Mouse (Mus musculus) c-Kit-positive CD71-positive TER-119-positive erythroid progenitor cells, embryonic 14.5 days (primary cell): ENCODE data around the gene Plcg1.
A peak's percentile ranks its signal among the peaks of the same experiment; 100 is the strongest.

Experiments
- DNase-seq: peaks from one replicate; pipeline ENCODE4 v3.0.0-alpha.2; 2013; ENCODE audit warnings: low spot score

The Plcg1 gene

DNA sequence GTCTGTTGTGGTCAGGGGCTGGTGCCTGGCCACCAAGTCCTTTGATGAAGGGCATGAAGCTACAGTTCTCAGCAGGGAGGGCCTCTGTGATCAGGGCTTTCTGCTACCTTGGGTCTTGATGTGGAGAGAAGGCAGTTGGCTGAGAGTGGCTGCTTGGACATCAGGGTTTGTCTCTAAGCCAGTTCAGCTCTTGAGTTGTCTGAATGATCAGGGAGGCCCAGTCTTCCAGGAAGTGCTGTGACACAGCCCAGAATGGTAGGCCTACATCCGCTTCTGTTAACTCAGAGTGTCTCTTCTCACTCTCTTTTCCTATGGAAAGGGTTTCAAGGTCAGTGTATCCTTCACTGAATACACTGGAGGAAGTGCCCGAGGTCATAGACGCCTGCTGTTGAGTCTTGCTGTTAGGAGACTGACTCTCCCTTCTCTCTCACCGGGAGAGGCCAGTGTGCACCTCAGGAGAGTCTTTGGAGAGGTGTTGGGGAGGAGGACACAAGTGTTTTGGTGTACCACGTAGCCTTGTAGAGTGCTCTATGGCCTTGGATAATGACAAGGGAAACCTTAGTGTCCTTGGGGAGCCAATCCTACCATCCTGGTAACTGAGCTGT lies 4.7 kb downstream of the Plcg1 start:
- no peak for DNase-seq

DNA sequence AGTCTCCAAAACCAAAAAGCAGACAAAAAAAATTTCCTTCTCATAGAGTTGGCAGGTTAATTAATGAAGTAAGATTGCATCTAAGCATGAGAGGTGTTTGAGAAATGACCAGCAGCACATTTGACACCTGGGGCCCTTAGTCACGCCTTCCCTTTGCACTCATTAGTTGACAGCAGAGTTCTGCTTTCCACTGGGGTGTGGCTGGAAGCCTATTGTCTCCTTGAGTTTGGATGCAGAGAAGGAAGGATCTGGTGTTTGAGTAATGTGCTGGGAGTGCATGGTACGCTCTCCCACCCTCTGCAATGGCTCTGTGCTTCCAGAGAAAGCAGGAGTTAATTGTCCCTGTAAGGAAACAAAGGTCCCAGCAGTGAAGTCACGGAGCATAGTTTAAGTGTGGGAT lies 5.4 kb downstream of the Plcg1 start:
- no peak for DNase-seq

DNA sequence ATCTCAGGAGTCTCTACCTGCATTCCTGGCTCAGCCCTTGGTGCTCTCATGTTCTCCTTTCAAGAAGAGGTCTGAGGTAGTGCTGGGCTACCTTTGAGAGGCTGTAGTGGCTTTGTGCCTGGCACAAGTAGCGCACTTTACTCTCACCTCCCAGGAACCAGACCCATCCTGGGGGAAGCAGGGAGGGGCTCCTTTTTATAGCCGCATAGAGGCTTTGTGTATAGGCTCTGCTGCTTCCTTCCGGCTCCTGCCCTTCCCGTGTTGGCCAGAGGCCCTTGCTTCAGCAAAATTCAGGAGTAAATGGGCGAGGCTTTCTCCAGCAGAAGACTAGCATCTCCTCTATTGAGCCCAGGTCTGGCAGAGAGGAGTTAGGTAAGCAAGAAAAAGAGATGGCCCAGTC lies 7.3 kb downstream of the Plcg1 start:
- DNase-seq = no peak

DNA sequence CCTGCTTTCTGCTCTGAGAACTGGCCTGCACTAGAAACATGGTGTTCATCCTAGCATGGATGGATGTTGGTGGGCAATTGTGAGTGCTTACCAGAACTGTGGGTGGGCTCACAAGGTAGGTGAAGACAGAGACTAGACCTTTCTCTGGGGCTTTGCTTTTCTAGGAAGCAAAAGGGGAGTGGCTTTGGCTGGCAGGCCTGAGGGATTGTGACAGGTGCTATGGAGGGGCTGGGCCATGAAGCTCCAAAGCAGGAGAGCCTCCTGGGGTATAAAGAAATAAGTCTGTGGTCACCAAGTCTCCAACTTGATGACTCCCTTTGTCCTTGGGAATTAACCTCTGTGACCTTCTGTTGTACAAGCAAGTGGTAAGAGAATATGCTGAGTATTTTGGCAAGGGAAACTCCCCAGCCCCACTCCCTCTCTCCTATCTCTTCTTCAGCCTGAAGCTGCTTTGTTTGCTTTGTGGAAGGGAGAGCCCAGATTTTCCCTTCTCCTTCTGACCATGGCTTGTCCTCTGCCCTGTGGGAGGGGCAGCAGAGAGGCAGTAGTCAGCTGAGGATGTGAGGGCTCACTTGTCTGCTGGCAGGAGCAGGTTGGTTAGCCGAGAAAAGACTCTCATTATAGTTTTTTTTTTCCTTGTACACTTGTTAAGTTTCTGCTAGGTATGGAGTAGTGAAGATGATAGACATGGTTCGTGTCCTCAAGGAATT lies 8.7 kb downstream of the Plcg1 start:
- DNase-seq = no peak

DNA sequence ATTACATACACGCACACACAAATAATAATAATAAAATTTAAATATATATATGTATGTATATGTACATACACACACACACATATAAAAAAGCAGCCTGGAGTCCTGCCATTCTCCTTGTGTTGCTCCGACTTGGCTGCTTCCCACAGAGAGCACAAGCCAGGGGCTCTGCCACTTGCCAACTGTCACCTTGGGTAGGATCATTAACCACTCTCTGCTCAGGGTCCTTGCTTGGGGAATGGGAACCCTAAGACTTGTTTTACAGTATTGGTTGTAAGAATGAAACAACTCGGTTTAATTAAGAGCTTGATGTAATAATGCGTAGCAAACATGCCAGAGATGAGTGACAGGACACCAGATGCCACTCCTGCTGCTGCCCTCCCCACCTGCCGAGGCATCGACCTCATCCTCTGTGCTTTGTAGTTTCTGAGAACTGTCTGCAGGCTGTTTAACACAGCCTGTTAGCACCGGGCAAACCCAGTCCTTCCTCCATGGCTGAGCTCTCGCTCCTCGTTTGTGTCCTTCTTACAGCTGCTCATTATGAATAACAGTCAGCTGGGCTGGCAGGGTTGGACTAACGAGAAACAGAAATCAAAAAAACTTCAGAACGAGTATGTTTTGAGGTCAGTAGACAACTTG lies 9.5 kb downstream of the Plcg1 start:
- DNase-seq = no peak

DNA sequence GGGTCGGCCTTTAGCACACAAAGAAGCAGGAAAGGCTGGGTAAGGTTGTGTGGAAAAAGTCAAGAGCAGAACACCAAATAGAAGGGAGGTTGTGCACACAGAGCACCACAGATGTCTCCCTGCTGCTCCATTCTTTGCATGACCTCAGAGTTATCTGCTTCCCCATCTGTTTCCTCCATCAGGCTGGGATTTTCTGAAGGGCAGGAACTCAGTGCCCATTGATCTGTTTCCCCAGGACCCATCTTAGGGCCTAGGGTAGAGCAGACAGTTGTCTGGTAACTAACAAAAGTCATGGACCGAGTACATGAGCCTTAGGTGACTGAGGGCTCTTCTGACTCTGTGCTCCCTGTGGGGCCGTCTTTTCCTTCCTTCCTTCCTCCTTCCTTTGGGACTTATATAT lies 10.5 kb downstream of the Plcg1 start:
- no peak for DNase-seq

DNA sequence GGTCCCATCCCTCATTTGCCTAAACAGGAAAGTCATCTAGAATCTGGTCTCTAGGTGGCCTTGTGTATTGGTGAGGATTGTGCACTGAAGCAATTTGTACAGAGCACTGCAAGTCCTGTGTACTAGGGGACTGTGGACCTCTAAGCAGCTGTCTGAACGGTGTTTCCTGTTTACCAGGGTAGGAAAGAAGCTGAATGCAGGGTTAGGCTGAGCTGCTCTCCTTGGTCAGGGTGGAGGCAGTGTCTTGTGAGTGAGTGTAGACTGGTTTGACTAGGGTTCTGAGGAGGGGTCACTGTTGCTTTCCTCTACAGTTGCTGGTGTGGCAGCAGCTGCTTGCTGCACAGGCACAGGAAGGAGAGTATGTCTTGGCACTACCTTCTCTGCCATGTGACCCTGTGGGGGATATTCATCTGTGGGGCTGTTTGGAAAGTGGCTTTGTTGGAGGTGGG lies 11.1 kb downstream of the Plcg1 start:
- no peak for DNase-seq

DNA sequence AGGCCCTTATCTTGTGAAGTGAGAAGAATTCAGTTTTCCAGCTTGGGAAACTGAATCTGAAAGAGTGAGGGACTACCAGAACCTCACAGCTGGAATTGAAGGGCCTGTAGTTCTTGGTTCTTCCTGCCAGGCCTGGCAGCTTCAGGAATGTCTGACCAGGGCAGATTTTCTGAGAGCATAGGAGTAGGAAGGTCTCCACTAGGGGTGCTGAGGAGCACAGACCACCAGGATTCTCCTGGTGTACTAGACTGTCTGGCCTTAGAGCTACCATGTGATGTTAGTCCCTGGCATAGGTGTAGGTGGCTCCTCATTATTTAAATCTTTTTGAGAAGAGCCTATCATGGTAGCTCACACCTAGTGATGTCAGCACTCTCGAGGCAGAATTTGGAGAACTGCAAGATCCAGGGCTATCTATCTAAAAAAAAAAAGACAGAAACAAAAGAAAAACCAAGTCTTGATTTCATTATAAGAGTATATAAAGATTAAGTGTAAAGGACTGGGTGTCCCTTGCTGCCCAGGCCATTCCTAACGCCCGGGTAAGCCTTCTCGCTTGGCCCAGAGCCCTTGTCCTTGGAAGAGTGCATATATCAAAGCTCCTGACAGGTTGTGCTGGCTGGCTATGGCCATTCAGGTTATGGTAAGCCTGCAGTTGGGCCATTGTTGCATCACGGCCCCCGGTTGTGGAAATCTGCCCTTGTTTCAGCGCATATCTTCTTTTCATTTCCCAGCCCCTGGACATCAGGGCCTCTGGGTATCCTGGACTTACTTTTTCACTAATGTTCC lies 13.1 kb downstream of the Plcg1 start:
- no peak for DNase-seq

DNA sequence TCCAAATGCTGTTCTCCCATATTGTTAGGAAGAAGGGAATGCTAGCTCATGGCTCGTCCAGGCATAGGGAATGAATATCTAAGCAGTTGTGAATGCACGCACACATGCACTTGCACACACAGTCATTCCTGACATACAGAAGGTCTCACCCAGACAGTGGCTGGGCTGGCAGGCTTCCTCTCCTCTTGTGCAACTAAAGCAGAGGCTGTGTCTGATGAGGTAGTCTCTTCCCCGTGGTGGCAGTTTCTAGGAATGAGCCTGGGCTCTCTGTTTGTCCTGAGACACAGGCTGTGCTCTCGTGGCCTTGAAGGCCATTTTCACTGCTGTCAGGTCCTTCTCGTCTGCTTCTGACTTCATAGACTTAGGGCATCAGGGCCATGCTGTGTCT lies 13.7 kb downstream of the Plcg1 start:
- no peak for DNase-seq

DNA sequence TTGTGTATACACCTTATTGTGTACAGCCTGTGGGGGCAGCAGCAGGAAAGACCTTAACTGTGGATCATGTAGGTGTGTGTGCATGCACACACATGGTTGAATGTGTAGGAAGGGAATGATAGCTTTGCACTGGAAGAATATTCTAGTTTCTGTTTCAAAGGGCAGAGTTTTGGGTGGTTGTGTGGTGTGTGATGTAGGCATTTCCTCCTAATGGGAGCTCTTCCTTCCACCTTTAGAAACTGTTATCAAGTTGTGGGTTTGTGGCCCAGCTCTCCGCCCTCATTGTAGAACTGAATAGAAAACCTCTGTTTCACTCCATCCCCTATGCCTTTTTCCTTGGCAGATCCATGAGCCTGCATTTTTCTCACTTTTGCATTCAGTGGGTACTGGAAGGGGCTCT lies 14.4 kb downstream of the Plcg1 start:
- DNase-seq = no peak

DNA sequence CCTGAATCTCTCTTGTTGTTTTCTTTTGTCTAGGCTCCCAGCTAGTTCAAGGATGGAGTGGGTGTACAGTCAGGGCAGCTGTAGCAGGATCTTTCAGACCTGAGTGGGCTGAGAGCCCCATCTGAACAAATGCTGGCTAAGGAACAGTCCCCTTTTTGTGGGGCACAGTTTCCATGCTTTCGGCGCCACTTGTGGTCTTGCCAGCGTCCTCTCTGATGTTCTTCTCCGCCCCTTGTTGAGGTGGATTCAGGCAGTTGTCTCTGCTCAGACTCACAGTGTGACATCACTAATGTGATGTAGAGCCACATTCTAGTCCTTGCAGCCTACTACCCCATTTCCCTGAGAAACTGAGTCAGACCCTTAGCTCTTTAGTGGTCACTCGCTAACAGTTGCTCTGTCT lies 15.5 kb downstream of the Plcg1 start:
- DNase-seq = no peak

DNA sequence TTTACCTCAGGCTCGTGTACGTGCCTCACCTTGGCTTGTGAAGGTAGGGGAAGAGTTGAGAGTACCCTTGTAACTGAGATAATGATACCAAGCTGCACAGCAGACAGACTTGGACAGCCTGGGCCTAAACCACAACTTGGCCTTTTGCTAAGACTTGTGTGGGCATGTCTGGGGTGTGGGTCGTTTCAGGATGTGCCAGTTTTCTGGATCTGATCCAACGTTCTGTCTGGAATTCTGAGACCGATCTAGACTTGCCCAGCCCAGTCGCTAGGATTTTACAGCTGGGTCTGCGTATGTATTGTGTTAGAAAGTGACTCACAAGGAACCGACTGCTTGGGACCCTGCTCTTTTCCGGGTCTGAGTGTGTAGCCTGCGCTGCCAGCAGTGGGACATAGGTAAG lies 16.0 kb downstream of the Plcg1 start:
- DNase-seq = no peak

DNA sequence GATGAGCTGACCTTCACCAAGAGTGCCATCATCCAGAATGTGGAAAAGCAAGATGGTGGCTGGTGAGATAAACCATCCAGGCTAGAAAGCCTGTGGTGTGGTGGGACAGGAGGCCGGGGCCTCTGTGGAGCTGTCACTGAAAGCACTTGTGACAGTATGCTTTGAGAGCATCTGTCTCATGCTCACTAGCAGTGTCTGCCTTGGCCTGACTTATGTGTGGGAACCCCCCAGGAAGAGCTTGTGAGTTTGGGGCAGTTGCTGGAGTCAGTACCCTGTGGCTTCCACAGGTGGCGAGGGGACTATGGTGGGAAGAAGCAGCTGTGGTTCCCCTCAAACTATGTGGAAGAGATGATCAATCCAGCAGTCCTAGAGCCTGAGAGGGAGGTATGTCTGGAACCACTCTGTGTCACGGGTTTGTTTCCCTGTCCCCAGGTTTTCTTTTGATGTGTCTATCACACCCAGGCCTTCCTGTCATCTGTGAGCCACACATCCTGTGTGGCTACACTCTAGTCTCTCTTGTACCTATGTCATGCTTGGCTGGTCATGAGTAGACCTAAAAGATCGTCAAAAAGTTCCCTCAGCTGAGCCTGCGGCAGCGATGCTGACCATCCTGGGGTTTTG lies 25.6 kb downstream of the Plcg1 start:
- no peak for DNase-seq

DNA sequence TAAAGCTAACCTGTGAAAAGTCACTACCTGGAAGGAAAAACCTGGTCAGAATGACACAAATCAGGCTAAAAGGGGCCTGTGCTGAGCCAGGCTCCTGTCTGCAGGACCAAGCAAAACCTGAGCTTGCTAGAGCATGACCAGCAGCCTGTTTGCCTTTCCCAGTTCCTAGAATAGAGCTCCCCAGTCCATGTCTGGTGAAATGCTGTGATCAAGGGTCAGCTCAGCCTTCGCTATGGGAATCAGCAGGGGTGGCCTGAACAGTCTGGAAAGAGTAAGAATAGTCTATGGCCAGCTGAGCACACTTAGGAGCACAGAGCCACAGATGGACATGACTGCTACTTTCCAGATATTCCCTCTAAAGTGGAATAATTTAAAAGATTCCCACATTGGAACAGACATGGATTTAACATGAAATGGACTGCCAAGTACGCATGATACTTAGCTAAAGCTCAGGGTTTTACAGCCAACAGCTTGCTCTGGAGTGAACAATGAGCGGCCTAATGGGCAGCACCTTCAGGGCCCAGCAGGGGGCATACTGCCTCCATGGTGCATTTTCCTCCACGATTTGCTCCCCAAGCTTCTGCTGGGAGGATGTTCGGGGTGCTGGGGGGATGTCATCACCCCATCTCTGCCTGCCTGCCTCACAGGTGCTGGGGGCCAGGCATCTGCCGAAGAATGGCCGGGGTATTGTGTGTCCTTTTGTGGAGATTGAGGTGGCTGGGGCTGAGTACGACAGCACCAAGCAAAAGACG lies 29.5 kb downstream of the Plcg1 start:
- DNase-seq = peak; percentile 10

DNA sequence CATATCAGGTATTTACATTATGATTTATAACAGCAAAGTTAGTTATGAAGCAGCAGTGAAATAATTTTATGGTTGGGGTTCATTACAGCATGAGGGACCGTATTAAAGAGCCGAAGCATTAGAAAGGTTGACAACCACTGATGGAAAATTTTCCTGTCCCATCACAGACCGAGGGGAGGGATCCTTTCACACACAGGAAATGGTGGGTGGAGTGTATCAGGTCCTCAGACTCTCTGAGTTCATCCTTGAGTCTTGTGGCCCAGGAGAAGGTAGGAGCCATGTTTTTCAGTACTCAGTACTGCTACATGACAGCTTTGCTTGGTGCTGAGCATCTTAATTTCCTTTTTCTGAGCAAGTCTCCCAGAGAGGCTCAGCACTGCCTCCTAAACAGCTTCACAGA lies 32.7 kb downstream of the Plcg1 start:
- DNase-seq = no peak

DNA sequence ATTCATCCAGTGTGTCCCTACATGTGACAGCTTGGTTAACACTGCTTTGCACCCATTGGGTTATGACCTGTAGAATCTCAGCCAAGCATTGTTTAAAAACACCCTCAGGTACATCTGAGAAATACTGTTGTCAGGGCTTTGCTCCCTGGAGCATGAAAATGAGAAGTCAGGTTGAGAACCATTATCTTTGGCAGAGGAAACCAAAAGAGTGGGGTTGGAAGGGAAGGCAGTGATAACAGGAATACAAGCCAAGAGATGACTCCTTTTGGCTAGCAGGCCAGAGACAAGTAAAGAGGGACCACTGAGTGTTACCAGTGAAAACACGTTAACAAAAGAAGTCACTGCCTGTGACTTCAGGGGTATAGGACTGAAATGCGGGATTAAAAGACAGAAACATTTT lies 33.3 kb downstream of the Plcg1 start:
- no peak for DNase-seq

DNA sequence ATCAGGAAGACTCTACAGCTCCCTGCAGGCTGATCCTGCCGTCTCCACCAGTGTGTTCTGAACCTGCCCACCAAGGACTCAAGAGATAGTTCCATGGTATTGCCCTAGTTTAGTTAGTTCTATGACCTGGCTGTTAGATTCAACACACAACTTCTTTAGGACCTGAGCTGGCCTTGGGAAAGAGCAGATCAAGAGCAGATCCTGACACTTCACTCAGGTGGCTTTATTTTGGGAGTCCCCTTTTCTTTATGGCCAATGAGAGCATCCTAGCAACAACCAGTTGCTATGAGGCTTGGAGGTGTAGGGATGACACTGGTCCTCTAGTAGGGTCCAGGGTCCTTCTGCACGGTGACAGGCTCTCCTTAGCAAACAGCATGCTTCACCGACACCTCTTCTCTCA lies 34.0 kb downstream of the Plcg1 start:
- no peak for DNase-seq

DNA sequence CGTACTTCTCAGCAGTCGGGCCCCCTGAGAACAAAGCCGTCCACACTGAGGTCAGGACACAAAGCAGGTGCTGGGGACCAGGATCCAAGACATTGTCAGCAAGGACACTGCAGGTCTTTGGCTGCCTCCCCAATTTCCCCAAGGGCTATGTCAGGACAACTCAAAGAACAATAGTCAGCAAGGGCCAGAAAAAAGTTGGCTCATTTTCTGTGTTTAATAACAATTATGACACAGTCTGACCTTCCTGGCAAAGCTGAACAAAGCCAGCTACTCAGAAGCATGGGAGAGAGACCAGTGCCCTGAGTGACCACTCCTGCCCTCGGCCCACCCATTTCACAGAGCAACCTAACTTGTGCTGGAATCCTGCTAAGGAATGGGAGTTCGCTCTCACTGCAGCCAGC lies 35.3 kb downstream of the Plcg1 start:
- no peak for DNase-seq

DNA sequence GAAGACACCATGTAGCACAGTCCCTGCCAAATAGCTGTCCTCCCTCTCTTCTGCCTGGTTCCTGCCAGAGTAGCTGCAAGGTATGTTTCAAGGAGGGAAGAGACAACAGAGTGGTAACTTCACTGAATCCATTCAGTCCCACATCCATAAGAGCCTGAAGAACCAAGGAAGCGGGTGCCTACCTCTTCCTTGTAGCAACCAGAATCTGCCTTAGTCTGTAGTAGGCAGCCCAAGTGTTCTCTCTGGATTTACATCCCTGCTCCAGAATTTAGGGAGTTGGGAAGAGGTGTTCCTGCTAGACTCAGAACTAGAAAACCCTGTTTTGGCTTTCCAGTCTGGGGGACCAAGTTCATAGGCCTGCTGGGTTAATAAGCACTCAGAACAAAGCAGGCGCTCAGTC lies 36.1 kb downstream of the Plcg1 start:
- no peak for DNase-seq

DNA sequence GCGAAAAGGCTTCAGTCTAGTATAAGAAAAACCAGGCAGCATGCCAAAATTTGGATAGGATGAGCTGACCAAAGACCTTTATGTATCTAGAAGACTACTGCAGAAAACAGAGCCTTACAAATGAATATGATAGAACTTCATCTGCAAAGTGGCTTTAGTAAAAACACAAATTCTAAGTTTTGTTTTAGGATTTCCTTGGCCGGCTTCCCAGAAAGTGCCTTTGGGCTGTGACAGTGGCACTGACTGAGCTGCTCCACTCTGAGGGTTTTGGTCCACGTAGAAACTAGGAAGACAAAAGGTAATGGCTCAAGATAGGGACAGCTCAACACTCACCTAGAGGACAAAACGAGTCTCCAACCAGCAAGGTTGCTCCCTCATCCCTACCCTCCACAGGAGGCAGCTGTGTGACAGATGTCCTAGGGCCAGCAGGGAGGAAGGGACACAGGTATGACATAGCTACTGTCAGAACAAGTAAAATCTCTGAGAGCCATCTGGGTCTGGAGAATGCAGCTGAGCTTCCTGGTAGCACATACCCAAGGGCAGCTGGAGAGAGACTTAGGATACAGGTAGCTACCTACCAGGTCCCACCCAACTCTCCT lies 37.1 kb downstream of the Plcg1 start:
- DNase-seq = no peak

DNA sequence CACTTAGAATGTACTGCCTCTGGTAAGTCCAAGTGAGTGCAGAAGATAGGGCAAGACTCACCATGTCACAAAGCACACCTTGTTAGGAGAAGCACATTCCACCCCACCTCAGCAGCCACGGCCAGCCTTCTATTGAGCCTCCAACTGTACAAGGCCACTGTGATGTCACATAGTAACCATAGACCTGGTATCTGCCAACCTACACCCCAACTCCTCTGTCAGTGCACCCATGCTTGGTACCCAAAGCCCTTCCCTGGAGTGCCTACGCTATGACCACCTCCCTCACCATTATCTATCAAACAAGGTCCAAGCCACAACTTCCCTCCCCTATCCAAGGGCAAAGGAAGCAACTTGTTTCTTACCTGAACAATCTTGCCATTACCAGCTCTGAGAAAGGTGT lies 37.9 kb downstream of the Plcg1 start:
- no peak for DNase-seq
